Mouse (Mus musculus) spleen, adult 2 months (tissue): ENCODE measurements around the gene Col4a3bp. TPM values are rescaled to one million over a fixed set of nuclear protein-coding genes. Genes with fewer than 3 reads are reported as not detected.

Experiments
- DNase-seq, 2 experiments: peaks; one replicate each; pipeline versions ENCODE4 v3.0.0 to v3.0.0-alpha.2; 2012 to 2021; ENCODE audit warnings: low spot score in 2 of 2, low read depth in 1 of 2
- H3K27ac ChIP-seq: fragments of 200-500 bp; 2 replicates; pipeline ENCODE4 v1.5.1; 2012; ENCODE audit warnings: low read length, inconsistent platforms; ENCODE audit not compliant: insufficient read depth
- H3K27me3 ChIP-seq: fragments of 200-500 bp; 2 replicates; pipeline ENCODE4 v1.6.1; 2012; ENCODE audit warnings: mild to moderate bottlenecking, moderate library complexity, low read length, inconsistent platforms; ENCODE audit not compliant: control insufficient read depth, insufficient read depth
- H3K36me3 ChIP-seq: fragments of 200-500 bp; 2 replicates; pipeline ENCODE4 v1.6.1; 2012; ENCODE audit warnings: mild to moderate bottlenecking, low read length, inconsistent platforms; ENCODE audit not compliant: control insufficient read depth, insufficient read depth
- H3K4me1 ChIP-seq: fragments of 200-500 bp; 2 replicates; pipeline ENCODE4 v1.6.1; 2011; ENCODE audit warnings: inconsistent platforms; ENCODE audit not compliant: control insufficient read depth, insufficient read depth, insufficient read length
- H3K4me3 ChIP-seq: fragments of 200-500 bp; 2 replicates; pipeline ENCODE4 v1.5.1; 2011; ENCODE audit warnings: mild to moderate bottlenecking, inconsistent platforms; ENCODE audit not compliant: insufficient read depth, insufficient read length; ENCODE audit errors: extremely low read depth
- CTCF ChIP-seq: fragments of 200-500 bp; IDR thresholded peaks from 2 replicates; pipeline ENCODE4 v1.5.1; 2011; ENCODE audit warnings: mild to moderate bottlenecking, inconsistent platforms; ENCODE audit not compliant: insufficient read depth, insufficient read length, insufficient replicate concordance; ENCODE audit errors: extremely low read depth
- POLR2A ChIP-seq: fragments of 200-500 bp; IDR thresholded peaks from 2 replicates; pipeline ENCODE4 v1.6.1; 2011; ENCODE audit warnings: low read depth, low read length, inconsistent platforms
- WGBS: fragments of 180-500 bp; shearing (Covaris S2); methylation state at CpG from one replicate; pipeline ENCODE4 v1.1.7; 2018; 5-methylcytosine and 5-hydroxymethylcytosine counted together
- polyA plus RNA-seq: library from polyadenylated mRNA; depleted of rRNA; stranded (reverse); fragments of >200 nt; gene quantifications from 2 replicates; pipeline ENCODE4 v1.2.3, GENCODE M21; 2012

Col4a3bp gene
- polyA plus RNA-seq, 1 experiment = 9.5 TPM

DNA sequence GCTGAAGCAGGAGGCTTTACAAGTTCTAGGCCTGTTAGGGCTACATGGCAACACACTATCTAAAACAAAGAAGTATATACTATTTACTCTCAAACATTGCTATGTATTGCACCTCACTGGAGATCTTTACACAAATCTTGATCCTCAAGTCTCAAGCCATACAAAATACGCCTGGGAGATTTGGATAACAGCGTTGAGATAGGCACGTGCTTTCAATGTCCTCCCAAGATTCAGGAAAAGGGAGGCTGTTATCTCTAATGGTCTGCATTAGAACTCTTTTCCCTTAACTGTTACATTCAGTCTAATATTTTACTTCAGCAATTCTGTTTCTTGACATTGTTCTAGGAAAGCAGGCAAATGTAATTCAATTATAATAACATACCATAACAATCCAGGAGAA, 15.4 kb upstream of the Col4a3bp start:
- H3K4me3 ChIP-seq = no peak overlapping the region
- DNase-seq = no peak
- WGBS = 84% methylated on average over 3 of the region's 3 CpGs
- H3K4me1 ChIP-seq = no peaks in the 10 kb centered on the region
- TF ChIP-seq CTCF = no peak
- no peak for TF ChIP-seq POLR2A
- H3K27ac ChIP-seq = no peak overlapping the region
- no peaks in the 10 kb centered on the region for H3K27me3 ChIP-seq
- no peaks in the 10 kb centered on the region for H3K36me3 ChIP-seq

DNA sequence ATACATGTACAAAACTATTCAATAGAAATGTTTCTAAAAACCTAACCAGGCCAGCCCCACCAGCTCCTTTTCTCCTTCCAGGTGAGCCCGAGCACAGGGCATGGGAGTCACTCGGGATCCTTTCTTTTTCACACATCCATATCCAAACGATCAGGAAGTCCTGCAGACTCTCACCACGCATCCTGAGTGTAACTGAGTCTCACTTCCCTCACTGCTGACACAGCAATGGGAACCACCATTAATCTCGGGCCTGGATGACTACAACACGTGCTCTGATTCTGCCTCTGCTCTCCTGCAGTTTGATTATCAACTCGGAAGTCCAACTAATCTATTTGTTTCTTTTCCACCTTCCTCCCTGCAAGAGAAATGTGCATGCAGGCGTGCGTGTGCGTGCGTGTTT, 14.6 kb upstream of the Col4a3bp start:
- TF ChIP-seq POLR2A = no peak
- no peak for TF ChIP-seq CTCF
- Histone ChIP-seq H3K4me1 (no peaks in the 10 kb centered on the region), H3K27me3 (no peaks in the 10 kb centered on the region), H3K27ac (no peak overlapping the region), H3K4me3 (no peak overlapping the region), H3K36me3 (no peaks in the 10 kb centered on the region)
- no peak for DNase-seq
- 77% methylated on average over 11 of the region's 11 CpGs for WGBS

DNA sequence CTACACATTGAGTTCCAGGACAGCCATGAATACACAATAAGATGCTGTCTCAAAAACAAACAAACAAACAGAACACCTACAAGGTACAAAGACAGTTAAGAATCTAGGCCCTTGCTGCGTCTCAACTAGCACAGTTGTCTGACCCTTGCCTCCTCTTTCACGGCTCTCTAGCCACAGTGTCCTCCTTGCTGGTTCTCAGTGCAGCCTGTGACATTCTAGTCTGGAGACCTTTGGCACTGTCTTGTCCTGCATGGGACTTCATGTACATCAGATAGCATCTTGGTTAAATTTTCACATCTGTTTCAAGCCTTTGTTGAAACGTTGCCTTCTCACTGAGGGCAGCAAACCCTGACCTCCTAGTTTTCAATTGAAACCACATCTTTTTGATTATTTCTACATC, 13.6 kb upstream of the Col4a3bp start:
- TF ChIP-seq POLR2A = no peak
- no peak for TF ChIP-seq CTCF
- Histone ChIP-seq H3K27ac (no peak overlapping the region), H3K4me1 (no peaks in the 10 kb centered on the region), H3K36me3 (no peaks in the 10 kb centered on the region), H3K4me3 (no peak overlapping the region), H3K27me3 (no peaks in the 10 kb centered on the region)
- WGBS = 80% methylated on average over 3 of the region's 3 CpGs
- no peak for DNase-seq

DNA sequence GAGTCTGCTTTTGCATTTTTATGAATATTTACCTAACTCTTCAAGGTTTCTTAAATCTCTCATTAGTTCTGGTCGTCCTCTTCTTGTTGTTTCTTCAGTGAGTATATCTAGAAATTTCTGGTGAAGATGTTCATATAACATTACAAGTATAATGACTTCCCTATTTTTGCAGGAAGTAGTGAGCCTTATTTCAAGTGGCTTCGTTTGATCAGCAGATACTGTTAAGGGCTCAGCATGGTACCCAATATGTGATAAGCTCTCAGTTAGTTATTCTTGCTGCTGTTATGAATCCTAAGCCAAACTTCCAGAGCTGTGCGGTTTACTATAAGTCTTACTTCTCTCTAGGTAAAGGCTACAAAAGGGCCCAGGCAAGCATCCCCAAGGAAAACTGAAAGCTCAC, 12.9 kb upstream of the Col4a3bp start:
- DNase-seq = no peak
- no peak overlapping the region for H3K4me3 ChIP-seq
- H3K27ac ChIP-seq = no peak overlapping the region
- no peaks in the 10 kb centered on the region for H3K27me3 ChIP-seq
- no peaks in the 10 kb centered on the region for H3K4me1 ChIP-seq
- 80% methylated on average over 3 of the region's 3 CpGs for WGBS
- H3K36me3 ChIP-seq = no peaks in the 10 kb centered on the region
- TF ChIP-seq CTCF (no peak), POLR2A (no peak)

DNA sequence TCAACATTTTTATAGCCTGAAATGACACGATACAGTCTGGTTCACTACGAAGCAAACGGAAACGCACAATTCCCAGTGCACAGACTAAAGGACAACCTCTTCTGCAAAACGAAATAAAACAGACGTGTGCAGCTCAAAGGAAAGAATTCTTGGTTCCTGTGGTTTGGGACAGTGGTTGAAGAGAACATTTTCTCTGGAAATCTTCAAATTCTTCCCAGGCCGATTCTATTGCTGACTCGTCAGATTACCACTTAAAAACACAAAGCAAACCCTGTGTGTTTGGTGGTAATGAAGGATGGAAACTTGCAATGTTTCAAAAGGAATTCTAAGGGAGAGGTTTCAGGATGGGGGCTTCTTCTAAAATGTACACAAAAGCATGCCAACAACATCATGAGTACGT, 12.4 kb upstream of the Col4a3bp start:
- Histone ChIP-seq H3K4me3 (no peak overlapping the region), H3K27ac (no peak overlapping the region), H3K27me3 (no peaks in the 10 kb centered on the region), H3K4me1 (no peaks in the 10 kb centered on the region), H3K36me3 (no peaks in the 10 kb centered on the region)
- TF ChIP-seq CTCF = no peak
- no peak for TF ChIP-seq POLR2A
- WGBS = 94% methylated on average over 9 of the region's 9 CpGs
- DNase-seq = no peak

DNA sequence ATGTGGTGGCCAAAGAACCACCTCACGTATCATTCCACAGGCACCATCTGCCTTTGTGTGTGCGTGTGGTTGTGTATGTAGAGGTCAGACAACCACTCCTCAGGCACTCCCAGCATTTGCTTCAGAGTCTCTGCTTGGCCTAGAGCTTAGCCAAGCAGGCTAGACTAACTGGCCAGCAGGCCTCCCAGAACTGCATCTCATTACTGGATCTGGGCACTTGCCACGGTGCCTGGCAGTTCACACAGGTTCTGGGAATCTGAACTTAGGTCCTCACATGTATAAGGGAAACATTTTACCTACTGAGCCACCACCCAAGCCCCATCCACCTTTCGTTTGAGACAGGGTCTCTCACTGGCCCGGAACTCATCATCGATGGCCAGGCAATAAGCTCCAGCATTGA, 10.2 kb upstream of the Col4a3bp start:
- Histone ChIP-seq H3K4me1 (no peaks in the 10 kb centered on the region), H3K4me3 (no peak overlapping the region), H3K36me3 (no peaks in the 10 kb centered on the region), H3K27me3 (no peaks in the 10 kb centered on the region), H3K27ac (no peak overlapping the region)
- TF ChIP-seq POLR2A = no peak
- no peak for TF ChIP-seq CTCF
- DNase-seq = no peak
- 93% methylated on average over 6 of the region's 6 CpGs for WGBS

DNA sequence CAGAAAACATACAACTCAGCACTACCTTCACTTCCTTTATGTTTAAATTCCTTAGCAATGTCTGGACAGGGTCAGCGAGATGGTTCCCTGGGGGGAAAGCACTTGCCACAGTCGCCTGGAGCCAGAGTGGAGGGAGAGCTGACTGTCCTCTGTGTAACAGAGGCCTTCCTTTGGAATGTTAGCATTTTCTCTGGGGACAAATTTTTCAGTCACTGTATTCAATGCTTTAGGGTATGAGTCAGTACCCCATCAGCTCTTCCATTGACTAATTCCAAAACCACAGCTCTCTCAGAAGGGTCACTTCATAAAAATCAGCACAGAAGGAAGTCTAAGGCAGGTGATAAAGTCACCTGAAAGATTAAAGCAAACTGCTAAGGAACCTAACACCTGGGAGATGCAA, 8.7 kb upstream of the Col4a3bp start:
- Histone ChIP-seq H3K27ac (no peak overlapping the region), H3K27me3 (no peaks in the 10 kb centered on the region), H3K36me3 (no peaks in the 10 kb centered on the region), H3K4me1 (no peaks in the 10 kb centered on the region), H3K4me3 (no peak overlapping the region)
- TF ChIP-seq POLR2A (no peak), CTCF (no peak)
- DNase-seq = no peak
- 92% methylated on average over 2 of the region's 2 CpGs for WGBS
